Mouse (Mus musculus): ENCODE measurements around the gene Klrg1. TPM values are rescaled to one million over a fixed set of nuclear protein-coding genes. Genes with fewer than 3 reads are reported as not detected.

The Klrg1 gene
- polyA plus RNA-seq, 1 experiment: 0.28 TPM

DNA sequence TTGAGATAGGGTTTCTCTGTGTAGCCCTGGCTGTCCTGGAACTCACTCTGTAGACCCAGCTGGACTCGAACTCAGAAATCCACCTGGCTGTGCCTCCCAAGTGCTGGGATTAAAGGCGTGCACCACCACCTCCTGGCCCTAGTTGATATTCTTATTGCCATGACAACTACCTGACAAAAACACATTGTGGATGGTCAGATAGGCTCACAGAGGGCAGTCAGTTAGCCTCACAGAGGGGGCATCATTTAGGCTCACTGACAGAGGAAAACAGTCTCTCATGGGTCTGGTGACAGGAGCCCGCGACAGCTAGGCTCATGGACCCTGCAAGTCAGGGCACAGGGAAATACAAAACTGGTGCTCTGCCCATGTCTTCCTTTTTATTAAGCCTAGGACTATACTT lies 1.6 kb upstream of the Klrg1 start:
- no peak overlapping the region for H3K27ac ChIP-seq (ENCODE audit: insufficient read depth, low read depth, low read length)
- no peaks in the 10 kb centered on the region for H3K36me3 ChIP-seq (ENCODE audit: control insufficient read depth, insufficient read depth, low read length)
- no peaks in the 10 kb centered on the region for H3K4me1 ChIP-seq (ENCODE audit: control insufficient read depth, insufficient read depth, insufficient read length, low read length)
- TF ChIP-seq POLR2A (IDR thresholded peaks at IDR 0.05; ENCODE audit: low read depth, low read length) (no peak), CTCF (IDR thresholded peaks at IDR 0.05; ENCODE audit: extremely low read depth, insufficient read length, insufficient replicate concordance, low read depth, low read length) (no peak)
- no peak overlapping the region for H3K4me3 ChIP-seq (ENCODE audit: low read depth, low read length)
- 73% methylated on average over 4 of the region's 4 CpGs for WGBS
- no peaks in the 10 kb centered on the region for H3K27me3 ChIP-seq (ENCODE audit: control insufficient read depth, insufficient read depth, low read length)

DNA sequence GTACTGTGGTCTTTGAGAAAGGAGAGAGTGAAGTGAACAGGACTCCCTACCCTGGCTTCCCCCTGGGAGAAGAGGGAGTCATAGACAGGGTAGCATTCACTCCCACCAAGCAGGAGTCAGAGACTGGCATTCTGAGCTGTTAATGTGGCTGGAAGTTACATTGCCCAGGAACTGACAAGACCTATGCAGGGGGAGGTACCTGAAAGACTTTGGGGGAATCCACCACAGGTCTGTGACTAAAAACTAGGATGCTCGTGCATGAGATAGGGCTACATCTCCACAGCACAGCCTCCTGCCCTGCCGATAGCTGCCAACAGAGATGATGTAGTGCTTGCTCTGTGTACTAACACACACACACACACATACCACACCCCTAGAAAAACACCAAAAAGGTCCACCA lies 747 bp upstream of the Klrg1 start:
- WGBS: 65% methylated on average over 2 of the region's 2 CpGs
- Histone ChIP-seq H3K4me1 (ENCODE audit: control insufficient read depth, insufficient read depth, insufficient read length, low read length) (no peaks in the 10 kb centered on the region), H3K4me3 (ENCODE audit: low read depth, low read length) (no peak overlapping the region), H3K27ac (ENCODE audit: insufficient read depth, low read depth, low read length) (no peak overlapping the region), H3K27me3 (ENCODE audit: control insufficient read depth, insufficient read depth, low read length) (no peaks in the 10 kb centered on the region), H3K36me3 (ENCODE audit: control insufficient read depth, insufficient read depth, low read length) (no peaks in the 10 kb centered on the region)
- TF ChIP-seq POLR2A (IDR thresholded peaks at IDR 0.05; ENCODE audit: low read depth, low read length) (no peak), CTCF (IDR thresholded peaks at IDR 0.05; ENCODE audit: extremely low read depth, insufficient read length, insufficient replicate concordance, low read depth, low read length) (no peak)

DNA sequence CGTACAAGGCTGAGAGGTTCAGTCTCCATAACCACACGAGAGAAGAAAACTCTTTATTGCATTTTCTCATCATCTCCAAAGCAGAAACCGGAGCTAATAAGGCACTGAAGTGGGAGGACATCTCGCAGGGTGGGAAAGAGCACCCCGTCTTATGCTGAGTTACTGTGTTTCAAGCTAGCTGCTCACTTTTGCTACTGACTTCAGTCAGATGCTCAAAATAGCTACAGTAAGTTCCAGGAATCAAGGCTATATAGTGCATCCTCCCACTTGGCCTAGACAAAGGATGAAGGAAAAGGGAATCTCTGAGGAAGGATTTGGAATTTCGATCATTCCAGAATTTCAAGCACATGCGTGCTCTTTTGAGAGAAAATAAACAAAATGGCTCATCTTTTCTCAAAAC lies 6.1 kb downstream of the Klrg1 start:
- WGBS: 80% methylated on average over 7 of the region's 7 CpGs
- H3K27ac ChIP-seq (ENCODE audit: insufficient read depth, low read depth, low read length): no peak overlapping the region
- no peaks in the 10 kb centered on the region for H3K4me1 ChIP-seq (ENCODE audit: control insufficient read depth, insufficient read depth, insufficient read length, low read length)
- TF ChIP-seq POLR2A (IDR thresholded peaks at IDR 0.05; ENCODE audit: low read depth, low read length): no peak
- no peak for TF ChIP-seq CTCF (IDR thresholded peaks at IDR 0.05; ENCODE audit: extremely low read depth, insufficient read length, insufficient replicate concordance, low read depth, low read length)
- H3K27me3 ChIP-seq (ENCODE audit: control insufficient read depth, insufficient read depth, low read length): no peaks in the 10 kb centered on the region
- no peak overlapping the region for H3K4me3 ChIP-seq (ENCODE audit: low read depth, low read length)
- no peaks in the 10 kb centered on the region for H3K36me3 ChIP-seq (ENCODE audit: control insufficient read depth, insufficient read depth, low read length)

DNA sequence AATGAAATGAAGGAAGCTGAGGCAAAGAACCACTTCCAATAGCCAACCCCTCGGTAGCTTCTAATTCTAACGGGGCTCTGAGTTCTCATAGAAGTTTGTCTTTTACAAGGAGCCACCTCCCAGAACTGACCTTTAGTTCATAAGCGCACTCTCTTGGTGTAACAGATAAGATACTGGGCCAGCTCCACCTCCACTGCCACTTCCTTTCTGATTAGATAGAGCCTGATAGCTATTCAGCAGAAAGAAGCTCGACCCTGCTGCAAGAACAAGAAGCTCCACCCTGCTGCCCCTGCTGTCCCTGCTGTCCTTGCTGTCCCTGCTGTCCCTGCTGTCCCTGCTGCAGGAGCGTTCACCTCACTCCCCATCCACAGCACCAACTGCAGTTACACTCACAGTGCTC lies 8.1 kb downstream of the Klrg1 start:
- WGBS: 22% methylated on average over 5 of the region's 5 CpGs

DNA sequence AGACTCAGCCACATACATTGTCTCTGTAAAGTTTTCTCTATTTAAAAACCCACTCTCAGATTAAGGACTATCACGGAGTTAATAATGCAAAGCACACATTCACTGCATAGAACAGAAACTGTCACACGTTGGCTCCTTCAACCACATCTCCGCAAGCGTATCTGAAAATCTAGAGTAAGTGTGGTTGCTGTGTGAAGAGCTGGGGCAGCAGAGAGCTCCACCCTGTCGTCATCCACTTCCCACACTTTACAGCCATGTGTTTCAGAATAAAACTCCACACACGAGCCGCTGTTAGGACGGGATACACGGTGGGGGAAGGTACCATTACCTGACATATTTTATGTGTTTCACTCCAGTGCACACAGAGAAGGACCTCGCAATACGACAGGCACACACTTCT lies 12.5 kb downstream of the Klrg1 start:
- Histone ChIP-seq H3K27ac (ENCODE audit: insufficient read depth, low read depth, low read length) (no peak overlapping the region), H3K36me3 (ENCODE audit: control insufficient read depth, insufficient read depth, low read length) (no peaks in the 10 kb centered on the region), H3K4me1 (ENCODE audit: control insufficient read depth, insufficient read depth, insufficient read length, low read length) (no peaks in the 10 kb centered on the region), H3K27me3 (ENCODE audit: control insufficient read depth, insufficient read depth, low read length) (no peaks in the 10 kb centered on the region), H3K4me3 (ENCODE audit: low read depth, low read length) (no peak overlapping the region)
- TF ChIP-seq POLR2A (IDR thresholded peaks at IDR 0.05; ENCODE audit: low read depth, low read length) (no peak), CTCF (IDR thresholded peaks at IDR 0.05; ENCODE audit: extremely low read depth, insufficient read length, insufficient replicate concordance, low read depth, low read length) (no peak)
- 72% methylated on average over 11 of the region's 11 CpGs for WGBS

More for the DNA sequence above, 8.1 kb downstream of the Klrg1 start:
- TF ChIP-seq CTCF (IDR thresholded peaks at IDR 0.05; ENCODE audit: extremely low read depth, insufficient read length, insufficient replicate concordance, low read depth, low read length) (no peak), POLR2A (IDR thresholded peaks at IDR 0.05; ENCODE audit: low read depth, low read length) (no peak)
- Histone ChIP-seq H3K4me1 (ENCODE audit: control insufficient read depth, insufficient read depth, insufficient read length, low read length) (no peaks in the 10 kb centered on the region), H3K27ac (ENCODE audit: insufficient read depth, low read depth, low read length) (no peak overlapping the region), H3K36me3 (ENCODE audit: control insufficient read depth, insufficient read depth, low read length) (no peaks in the 10 kb centered on the region), H3K4me3 (ENCODE audit: low read depth, low read length) (no peak overlapping the region), H3K27me3 (ENCODE audit: control insufficient read depth, insufficient read depth, low read length) (no peaks in the 10 kb centered on the region)

DNA sequence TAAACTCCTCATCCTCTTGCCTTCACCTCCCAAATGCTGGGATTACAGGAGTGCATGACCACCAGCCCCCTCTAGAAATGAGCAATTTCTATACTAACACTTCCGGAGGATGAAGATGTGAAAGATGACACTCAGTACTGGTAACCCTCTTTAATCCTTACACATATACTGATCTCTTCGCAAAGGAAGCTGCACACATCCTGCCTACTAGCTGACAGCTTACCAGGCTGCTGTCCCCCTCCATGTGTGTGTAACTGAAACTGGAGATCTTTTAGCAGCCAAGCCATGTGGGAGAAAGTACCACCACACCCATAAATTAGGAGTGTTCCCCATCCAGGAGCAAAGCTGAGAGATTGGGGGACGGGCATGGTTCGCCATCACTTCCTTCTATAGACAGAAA lies 13.5 kb downstream of the Klrg1 start:
- WGBS: 78% methylated on average over 4 of the region's 4 CpGs
- TF ChIP-seq CTCF (IDR thresholded peaks at IDR 0.05; ENCODE audit: extremely low read depth, insufficient read length, insufficient replicate concordance, low read depth, low read length): no peak
- no peak for TF ChIP-seq POLR2A (IDR thresholded peaks at IDR 0.05; ENCODE audit: low read depth, low read length)
- H3K4me3 ChIP-seq (ENCODE audit: low read depth, low read length): no peak overlapping the region

DNA sequence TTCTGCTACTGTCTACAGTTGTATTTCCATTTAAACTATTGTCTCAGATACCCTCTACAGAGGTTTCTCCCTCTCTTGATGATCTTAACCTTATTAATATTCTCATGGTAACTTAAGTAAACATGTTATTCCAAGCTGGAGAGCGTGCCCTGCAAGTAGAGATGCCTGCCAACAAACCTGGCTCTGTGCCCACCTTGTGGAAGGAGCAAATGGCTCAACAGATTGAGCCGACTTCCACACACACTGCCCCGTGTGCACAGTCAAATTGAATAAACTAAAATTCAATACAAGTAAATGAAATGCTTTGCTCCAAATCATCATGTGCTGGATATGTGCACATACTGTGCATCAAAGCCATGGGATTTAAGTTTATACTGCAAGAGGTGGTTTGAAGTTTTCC lies 14.1 kb downstream of the Klrg1 start:
- TF ChIP-seq CTCF (IDR thresholded peaks at IDR 0.05; ENCODE audit: extremely low read depth, insufficient read length, insufficient replicate concordance, low read depth, low read length) (no peak), POLR2A (IDR thresholded peaks at IDR 0.05; ENCODE audit: low read depth, low read length) (no peak)
- Histone ChIP-seq H3K4me3 (ENCODE audit: low read depth, low read length) (no peak overlapping the region), H3K27ac (ENCODE audit: insufficient read depth, low read depth, low read length) (no peak overlapping the region), H3K27me3 (ENCODE audit: control insufficient read depth, insufficient read depth, low read length) (no peaks in the 10 kb centered on the region), H3K36me3 (ENCODE audit: control insufficient read depth, insufficient read depth, low read length) (no peaks in the 10 kb centered on the region), H3K4me1 (ENCODE audit: control insufficient read depth, insufficient read depth, insufficient read length, low read length) (no peaks in the 10 kb centered on the region)
- WGBS: 25% methylated on average over 3 of the region's 3 CpGs

More for the DNA sequence above, 13.5 kb downstream of the Klrg1 start:
- no peaks in the 10 kb centered on the region for H3K36me3 ChIP-seq (ENCODE audit: control insufficient read depth, insufficient read depth, low read length)
- no peak overlapping the region for H3K27ac ChIP-seq (ENCODE audit: insufficient read depth, low read depth, low read length)
- H3K4me1 ChIP-seq (ENCODE audit: control insufficient read depth, insufficient read depth, insufficient read length, low read length): no peaks in the 10 kb centered on the region
- H3K27me3 ChIP-seq (ENCODE audit: control insufficient read depth, insufficient read depth, low read length): no peaks in the 10 kb centered on the region

DNA sequence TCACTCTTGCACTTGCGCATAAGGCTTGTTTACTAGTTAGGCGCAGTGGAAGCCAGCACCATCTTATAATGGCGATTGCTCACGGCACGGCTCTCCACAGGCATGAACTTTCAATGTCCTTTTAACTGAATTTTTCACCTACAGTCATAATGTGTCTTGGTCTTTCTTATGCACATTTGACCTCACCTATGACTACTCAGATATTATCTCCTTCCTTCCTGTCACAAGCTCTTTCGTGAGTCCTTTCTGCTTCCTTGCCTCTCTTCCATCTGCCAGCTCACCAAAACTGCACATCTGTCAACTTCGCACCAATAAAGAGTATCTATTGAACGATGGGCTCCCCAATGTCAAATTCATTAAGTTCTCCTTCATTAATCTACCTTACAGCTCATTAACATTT lies 20.1 kb downstream of the Klrg1 start:
- TF ChIP-seq CTCF (IDR thresholded peaks at IDR 0.05; ENCODE audit: extremely low read depth, insufficient read length, insufficient replicate concordance, low read depth, low read length): no peak
- no peak for TF ChIP-seq POLR2A (IDR thresholded peaks at IDR 0.05; ENCODE audit: low read depth, low read length)
- Histone ChIP-seq H3K27me3 (ENCODE audit: control insufficient read depth, insufficient read depth, low read length) (no peaks in the 10 kb centered on the region), H3K36me3 (ENCODE audit: control insufficient read depth, insufficient read depth, low read length) (no peaks in the 10 kb centered on the region), H3K4me1 (ENCODE audit: control insufficient read depth, insufficient read depth, insufficient read length, low read length) (no peaks in the 10 kb centered on the region), H3K4me3 (ENCODE audit: low read depth, low read length) (no peak overlapping the region), H3K27ac (ENCODE audit: insufficient read depth, low read depth, low read length) (no peak overlapping the region)
- 90% methylated on average over 8 of the region's 8 CpGs for WGBS

All from small intestine, adult 2 months (tissue).